Mouse (Mus musculus): Measurements from ENCODE around the gene Havcr1. TPM values are rescaled to one million over a fixed set of nuclear protein-coding genes. Genes with fewer than 3 reads are reported as not detected.
"Not testable (repeated sequence)": the region's sequence is repeated elsewhere in the genome, so short reads cannot be mapped to it uniquely, and the experiment has no call there.

The Havcr1 gene
- total RNA-seq, 2 experiments from 2014 or later, result not detected

DNA sequence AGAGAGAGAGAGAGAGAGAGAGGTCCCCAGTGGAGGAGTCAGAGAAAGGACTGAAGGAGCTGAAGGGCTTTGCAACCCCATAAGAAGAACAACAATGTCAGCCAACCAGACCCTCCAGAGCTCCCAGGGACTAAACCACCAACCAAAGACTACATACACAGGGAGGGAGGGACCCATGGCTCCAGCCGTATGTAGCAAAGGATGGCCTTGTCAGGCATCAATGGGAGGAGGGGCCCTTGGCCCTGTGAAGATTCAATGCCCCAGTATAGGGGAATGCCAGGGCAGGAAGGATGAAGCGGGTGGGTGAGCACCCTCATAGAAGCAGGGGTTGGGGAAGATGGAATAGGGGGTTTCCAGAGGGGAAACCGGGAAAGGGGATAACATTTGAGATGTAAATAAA is 6.8 kb downstream of the Havcr1 start:
- DNase-seq (ENCODE audit: extremely low spot score in 1 of 2, low spot score in 2 of 2), result no peak
- TF ChIP-seq CTCF (IDR thresholded peaks at IDR 0.05), result no peak
- Histone ChIP-seq H3K27ac (no peak overlapping the region), H3K4me3 (no peak overlapping the region)
- intact Hi-C loops (cut with DNase I), result no loop called here

DNA sequence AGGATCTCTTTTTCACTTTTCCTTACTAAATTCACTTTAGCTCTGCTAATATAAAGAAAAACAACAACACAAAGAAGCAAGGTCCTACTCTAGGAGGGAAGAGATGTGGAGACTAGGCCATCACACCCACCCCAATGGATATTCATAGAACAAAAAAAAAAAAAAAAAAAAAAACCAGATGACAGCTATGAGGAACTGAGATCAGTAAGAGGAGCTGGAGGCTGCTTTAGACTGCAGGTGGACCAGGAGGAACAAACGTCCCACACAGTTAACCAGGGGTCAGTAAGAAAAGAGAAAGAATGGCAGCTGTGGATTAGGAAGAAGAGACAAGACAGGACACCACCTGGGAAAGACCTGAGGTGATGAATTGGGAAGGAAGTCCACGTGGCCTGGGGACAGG is 13.1 kb downstream of the Havcr1 start:
- TF ChIP-seq CTCF (IDR thresholded peaks at IDR 0.05), result no peak
- intact Hi-C loops (cut with DNase I), result loop anchor here (2.0 kb wide), 1 partner anchor 55 kb away; no protein-coding TSS in a partner anchor
- Histone ChIP-seq H3K4me3 (no peak overlapping the region), H3K27ac (no peak overlapping the region)
- no peak for DNase-seq (ENCODE audit: extremely low spot score in 1 of 2, low spot score in 2 of 2)

DNA sequence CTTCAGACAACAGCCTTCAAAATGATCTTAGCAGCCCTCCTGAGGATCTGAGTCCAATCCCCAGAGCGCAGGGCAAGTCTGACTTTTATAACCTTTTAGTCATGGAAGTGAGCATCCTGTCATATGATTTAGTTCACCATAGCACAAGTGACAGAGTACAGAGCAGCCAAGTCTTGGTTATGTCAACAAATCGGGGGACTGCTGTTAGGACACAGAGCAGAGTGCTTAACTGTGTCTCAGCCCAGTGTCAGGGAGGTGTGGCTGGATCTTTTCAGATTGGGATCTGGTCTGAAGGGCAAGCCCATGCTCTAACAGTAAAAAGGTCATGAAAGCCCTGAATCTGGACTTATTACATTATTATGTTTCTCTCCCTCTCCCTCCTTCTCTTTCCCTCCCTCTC is 18.8 kb downstream of the Havcr1 start:
- Histone ChIP-seq H3K4me3 (no peak overlapping the region), H3K27ac (no peak overlapping the region)
- DNase-seq (ENCODE audit: extremely low spot score in 1 of 2, low spot score in 2 of 2), result no peak
- intact Hi-C loops (cut with DNase I), result no loop called here
- TF ChIP-seq CTCF (IDR thresholded peaks at IDR 0.05), result no peak

DNA sequence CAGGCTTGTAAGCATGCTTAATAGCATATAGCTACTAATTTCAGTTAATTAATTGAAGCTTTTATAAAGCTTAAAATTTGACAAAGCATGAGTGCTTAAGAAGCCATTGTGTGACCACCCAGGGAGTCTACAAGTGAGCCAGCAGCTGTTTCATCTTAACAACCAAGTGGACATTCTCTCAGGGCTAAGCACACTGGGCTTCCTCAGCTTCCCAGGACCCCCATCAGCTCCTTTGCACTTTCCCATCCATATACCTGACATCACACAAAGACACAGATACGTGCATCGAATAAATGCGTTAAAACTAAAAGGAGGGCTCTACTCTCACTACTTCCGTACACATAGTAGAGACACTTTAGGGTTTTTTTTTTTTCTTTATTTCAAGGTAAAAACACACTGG is 19.8 kb downstream of the Havcr1 start:
- Histone ChIP-seq H3K27ac (no peak overlapping the region), H3K4me3 (no peak overlapping the region)
- DNase-seq (ENCODE audit: extremely low spot score in 1 of 2, low spot score in 2 of 2), result no peak
- TF ChIP-seq CTCF (IDR thresholded peaks at IDR 0.05), result no peak
- intact Hi-C loops (cut with DNase I), result no loop called here

DNA sequence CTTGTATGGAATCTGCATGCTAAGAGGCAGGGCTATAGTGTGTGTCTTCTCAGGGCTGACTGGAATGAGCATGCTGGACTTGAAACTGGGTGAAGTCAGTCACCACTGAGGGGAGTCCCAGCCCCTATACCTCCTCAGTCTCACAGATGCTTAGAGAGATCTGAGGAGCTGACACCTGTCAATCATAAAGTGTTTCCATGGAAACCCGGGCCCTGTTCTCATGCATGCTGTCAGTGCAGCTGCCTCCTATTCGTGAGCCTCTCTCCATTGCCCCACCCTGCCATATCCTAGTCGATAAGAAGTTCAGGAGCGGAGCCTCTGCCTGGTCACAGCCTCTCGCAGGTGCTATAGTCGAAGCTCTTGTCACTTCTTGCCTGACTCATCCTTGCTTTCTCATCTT is 20.8 kb downstream of the Havcr1 start:
- H3K27ac ChIP-seq; intact Hi-C loops (cut with DNase I); DNase-seq (ENCODE audit: extremely low spot score in 1 of 2, low spot score in 2 of 2); H3K4me3 ChIP-seq: not testable (repeated sequence)

DNA sequence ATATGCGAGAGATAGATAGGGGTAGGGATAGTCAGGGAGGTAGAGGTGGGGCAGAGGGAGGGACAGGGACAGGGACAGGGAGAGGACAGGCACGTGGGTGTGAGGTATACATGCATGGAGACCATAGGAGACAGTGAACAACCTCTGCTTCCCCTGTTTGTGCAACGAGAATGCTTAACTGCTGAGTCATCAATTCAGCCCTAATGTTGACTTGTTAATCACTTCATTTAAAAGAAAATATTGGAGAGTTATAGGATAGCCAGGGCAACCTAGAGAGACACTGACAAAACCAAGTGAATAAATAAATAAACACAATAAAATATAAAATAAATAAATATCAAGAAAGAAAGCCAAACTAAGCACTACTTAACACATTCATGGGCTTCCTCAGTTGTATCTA is 42.0 kb downstream of the Havcr1 start:
- Histone ChIP-seq H3K27ac (no peak overlapping the region), H3K4me3 (no peak overlapping the region)
- DNase-seq (ENCODE audit: extremely low spot score in 1 of 2, low spot score in 2 of 2), result no peak
- intact Hi-C loops (cut with DNase I), result no loop called here
- no peak for TF ChIP-seq CTCF (IDR thresholded peaks at IDR 0.05)

DNA sequence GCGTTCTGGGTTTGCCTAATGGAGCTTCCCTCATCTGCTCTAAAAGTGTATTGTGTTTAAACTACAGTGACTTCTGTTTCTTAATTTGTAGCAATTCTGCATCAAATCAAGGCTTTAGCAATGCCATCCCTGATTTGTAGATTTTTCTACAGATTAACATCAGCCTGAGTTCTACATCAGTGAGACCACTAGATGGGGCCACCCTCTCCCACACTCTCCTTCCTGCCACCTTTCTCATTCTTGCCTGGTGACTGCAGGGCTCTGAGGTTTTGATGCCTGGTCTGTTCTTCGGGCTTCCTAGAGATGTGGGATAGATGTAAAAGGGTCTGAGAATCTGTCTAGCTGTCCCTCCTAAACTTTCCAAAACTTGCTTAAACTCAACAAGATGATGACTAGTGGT is 44.9 kb downstream of the Havcr1 start:
- no peak; the same call in 1 of the 2 replicates for TF ChIP-seq CTCF (IDR thresholded peaks at IDR 0.05)
- H3K4me3 ChIP-seq, result no peak overlapping the region
- DNase-seq (ENCODE audit: extremely low spot score in 1 of 2, low spot score in 2 of 2), result no peak
- H3K27ac ChIP-seq, result no peak overlapping the region
- intact Hi-C loops (cut with DNase I), result no loop called here

DNA sequence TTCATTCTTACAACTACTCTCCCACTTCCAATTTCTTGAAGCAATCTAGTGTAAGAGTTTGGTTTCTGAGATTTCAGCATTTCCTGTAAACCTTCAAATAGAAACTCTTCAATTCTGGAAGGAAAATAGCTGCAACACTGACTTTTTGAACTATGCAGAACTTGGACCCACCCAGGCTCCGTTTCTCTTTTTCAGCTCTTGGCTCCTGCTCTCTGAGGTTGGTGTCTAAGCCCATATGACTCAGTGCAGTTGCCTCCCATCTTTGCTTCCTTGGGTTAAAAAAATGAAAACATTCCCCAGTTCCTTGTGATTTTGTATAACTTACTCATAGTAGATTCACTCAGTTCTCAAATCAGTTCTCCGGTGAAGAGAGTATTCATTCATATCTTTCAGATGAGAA is 69.6 kb downstream of the Havcr1 start:
- intact Hi-C loops (cut with DNase I), result no loop called here
- H3K4me3 ChIP-seq, result no peak overlapping the region
- no peak for DNase-seq (ENCODE audit: extremely low spot score in 1 of 2, low spot score in 2 of 2)
- no peak for TF ChIP-seq CTCF (IDR thresholded peaks at IDR 0.05)
- no peak overlapping the region for H3K27ac ChIP-seq

DNA sequence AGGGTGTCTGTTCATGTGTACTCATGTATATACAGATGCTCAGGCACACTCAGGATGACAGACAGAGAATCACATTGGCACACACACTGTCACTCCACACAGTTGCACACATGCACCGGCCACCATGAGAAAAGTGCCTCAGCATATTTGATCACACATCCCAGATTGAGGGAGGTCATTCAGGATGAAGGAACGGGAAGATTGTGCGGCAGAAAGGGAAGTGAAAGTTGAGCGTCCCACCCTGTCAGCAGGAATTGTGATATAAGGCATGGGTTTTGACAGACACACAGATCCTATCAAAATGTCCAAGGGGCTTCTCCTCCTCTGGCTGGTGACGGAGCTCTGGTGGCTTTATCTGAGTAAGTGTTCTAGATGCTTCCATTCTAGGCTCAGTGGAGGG is 75.6 kb downstream of the Havcr1 start, which contains the start of gene Timd4:
Gene Timd4, plus strand, starts transcription at position 290 of the 400 bp plus-strand sequence.
- Histone ChIP-seq H3K27ac (no peak within 1 kb of the TSS), H3K4me3 (no peak within 1 kb of the TSS)
- intact Hi-C loops (cut with DNase I), result no loop called here
- no peak for DNase-seq (ENCODE audit: extremely low spot score in 1 of 2, low spot score in 2 of 2)
- TF ChIP-seq CTCF (IDR thresholded peaks at IDR 0.05), result no peak

DNA sequence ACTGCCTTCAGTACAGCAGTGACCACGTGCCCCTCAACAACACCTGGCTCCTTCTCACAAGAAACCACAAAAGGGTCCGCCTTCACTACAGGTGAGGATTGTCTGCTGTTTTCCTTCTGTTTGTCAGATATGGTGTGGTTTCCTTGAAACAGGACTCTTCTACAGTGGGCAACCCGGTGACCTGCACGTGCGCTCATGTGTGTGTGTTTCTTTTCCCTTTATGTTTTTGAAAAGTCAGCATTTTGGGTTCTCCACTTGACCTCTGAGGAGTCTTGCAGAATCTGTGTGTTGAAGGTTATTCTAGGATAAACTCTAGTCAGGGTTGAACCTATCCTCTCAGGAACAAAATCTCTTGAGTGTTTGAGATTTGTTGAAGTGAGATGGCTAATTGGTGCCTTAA is 82.8 kb downstream of the Havcr1 start:
- Histone ChIP-seq H3K4me3 (no peak overlapping the region), H3K27ac (no peak overlapping the region)
- intact Hi-C loops (cut with DNase I), result no loop called here
- DNase-seq (ENCODE audit: extremely low spot score in 1 of 2, low spot score in 2 of 2), result no peak
- no peak for TF ChIP-seq CTCF (IDR thresholded peaks at IDR 0.05)

DNA sequence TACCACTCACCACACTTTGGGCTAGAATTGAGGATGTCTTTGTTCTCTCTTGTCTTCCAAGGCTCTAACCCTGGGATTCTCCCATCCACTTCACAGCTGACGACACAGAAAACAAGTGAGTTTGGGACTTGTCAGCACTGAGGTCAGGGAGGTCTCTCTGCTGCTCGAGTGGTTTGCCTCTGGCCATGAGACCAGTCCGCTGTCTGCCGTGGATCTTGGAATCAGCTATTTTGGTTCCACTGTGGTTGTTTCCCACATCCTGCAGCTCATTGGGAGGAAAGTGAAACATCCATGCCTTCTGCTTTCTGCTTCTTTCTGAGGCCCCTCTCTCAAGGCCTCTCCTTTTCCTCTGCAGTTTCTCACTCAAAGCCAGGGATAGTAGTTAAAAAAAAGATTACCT is 85.0 kb downstream of the Havcr1 start:
- TF ChIP-seq CTCF (IDR thresholded peaks at IDR 0.05), result no peak
- intact Hi-C loops (cut with DNase I), result no loop called here
- Histone ChIP-seq H3K4me3 (no peak overlapping the region), H3K27ac (no peak overlapping the region)
- DNase-seq (ENCODE audit: extremely low spot score in 1 of 2, low spot score in 2 of 2), result no peak

Other genes starting within 250 kb of the Havcr1 start
- not detected for gene Gm12169, start 210.9 kb upstream of the Havcr1 start, total RNA-seq (2021)
- not detected for gene BC053393, start 163.5 kb upstream of the Havcr1 start, total RNA-seq (2021)
- gene Dppa1, start 105.8 kb upstream of the Havcr1 start, total RNA-seq (2021), result under 1 TPM in 1 of 2 experiments, not detected in 1; 0.47 TPM
- gene Timd2, start 28.0 kb upstream of the Havcr1 start, total RNA-seq (2021), result not detected
- gene Timd4, start 75.7 kb downstream of the Havcr1 start, total RNA-seq (2021), result not detected

All from left cerebral cortex, adult 2 months (tissue).